8 mouse cellular contexts compared by ENCODE assay signal in the genomic region with DNA sequence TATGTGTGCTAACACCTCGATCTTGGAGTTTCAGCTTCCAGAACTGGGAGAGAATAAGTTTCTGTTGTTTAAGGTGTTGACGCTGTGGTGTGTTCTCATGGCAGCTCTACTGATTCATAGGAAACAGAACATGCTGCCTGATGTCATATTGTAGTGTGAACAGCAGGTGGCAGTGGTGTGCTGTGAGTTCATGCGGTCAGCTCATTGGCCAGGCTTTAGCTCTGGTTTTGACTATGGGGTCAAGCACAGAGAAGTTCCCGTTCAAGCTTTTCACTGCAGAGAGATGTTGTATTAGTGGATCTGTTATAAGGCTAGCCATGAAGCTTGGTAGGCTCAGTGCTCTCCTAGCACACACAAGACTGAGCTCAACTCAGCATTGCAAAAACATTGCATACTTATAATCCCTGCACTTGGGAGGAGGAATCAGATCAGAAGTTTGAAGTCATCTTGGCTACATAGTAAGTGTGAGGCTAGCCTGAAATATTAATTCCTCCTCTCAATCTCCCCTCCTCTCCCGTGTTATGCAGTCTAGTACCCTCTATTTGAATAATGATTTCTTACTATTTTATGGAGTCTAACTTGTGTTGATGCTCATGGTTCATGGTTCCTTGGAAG.
DNase-seq lines count a peak whose midpoint lies in the region; ATAC-seq and TF ChIP-seq lines count a peak whose summit lies in the region.

No protein-coding gene starts in this region.

- no peaks in the 10 kb centered on the region for H3K36me3 ChIP-seq in forebrain, embryonic 11.5 days (ENCODE audit: control insufficient read depth, insufficient read depth, low read length)
- H3K36me3 ChIP-seq in hindbrain, embryonic 15.5 days: no peaks in the 10 kb centered on the region
- H3K36me3 ChIP-seq in thymus, adult 2 months (ENCODE audit: control insufficient read depth, insufficient read depth, low read length): no peaks in the 10 kb centered on the region

- peak; percentile 79 for TF ChIP-seq CTCF in Patski (IDR thresholded peaks at IDR 0.05)
- no peak for TF ChIP-seq CTCF in thymus, adult 2 months (IDR thresholded peaks at IDR 0.05; ENCODE audit: borderline replicate concordance, control insufficient read depth, extremely low read depth, insufficient read depth, low read length, poor library complexity)

- H3K4me3 ChIP-seq in forebrain, embryonic 11.5 days (ENCODE audit: low read depth, low read length): no peak overlapping the region
- no peak overlapping the region for H3K4me3 ChIP-seq in hindbrain, embryonic 15.5 days
- no peak overlapping the region for H3K4me3 ChIP-seq in thymus, adult 2 months (ENCODE audit: control insufficient read depth, insufficient read depth, low read length)

- no peaks in the 10 kb centered on the region for H3K4me1 ChIP-seq in forebrain, embryonic 11.5 days (replicated peaks; ENCODE audit: control insufficient read depth, insufficient read depth, low read length)
- no peaks in the 10 kb centered on the region for H3K4me1 ChIP-seq in hindbrain, embryonic 15.5 days (replicated peaks)
- H3K4me1 ChIP-seq in thymus, adult 2 months (replicated peaks; ENCODE audit: control insufficient read depth, insufficient read depth, low read length): no peaks in the 10 kb centered on the region

- DNase-seq in Patski (ENCODE audit: low read depth, low spot score): peak; percentile 9
- DNase-seq in c-Kit-positive CD71-positive TER-119-negative erythroid progenitor cells, embryonic 14.5 days (ENCODE audit: low read depth): peak; percentile 4
- peak; percentile 82 for DNase-seq in forebrain, embryonic 11.5 days (ENCODE audit: low spot score)
- DNase-seq in layer of hippocampus, postnatal 14 days (ENCODE audit: low spot score in 2 of 2): peak; percentile 35 to 56
- peak; percentile 65 for DNase-seq in lung, postnatal 14 days
- peak; percentile 59 to 79 for DNase-seq in right cerebral cortex, postnatal 10 days (ENCODE audit: low spot score in 2 of 2)
- no peak for DNase-seq in thymus, adult 2 months

- no peak overlapping the region for H3K9ac ChIP-seq in forebrain, embryonic 11.5 days (ENCODE audit: low read length)
- no peak overlapping the region for H3K9ac ChIP-seq in hindbrain, embryonic 15.5 days

- in situ Hi-C loops in Patski (cut with MboI; ENCODE audit: low pct_unique_long_range_greater_than_20kb): loop anchor here (5.0 to 25.0 kb wide), 4 partner anchors 278 to 1920 kb away; no protein-coding TSS in a partner anchor

- POLR2A ChIA-PET in Patski (lab: Charles Lee): no interaction called here

- 28% methylated on average over 5 of the region's 5 CpGs for WGBS in forebrain, embryonic 11.5 days
- WGBS in hindbrain, embryonic 15.5 days: 25% methylated on average over 5 of the region's 5 CpGs
- 18% methylated on average over 5 of the region's 5 CpGs for WGBS in thymus, adult 2 months

- H3K27ac ChIP-seq in forebrain, embryonic 11.5 days (ENCODE audit: low read depth, low read length): no peak overlapping the region
- H3K27ac ChIP-seq in hindbrain, embryonic 15.5 days (replicated peaks): no peak overlapping the region
- no peak overlapping the region for H3K27ac ChIP-seq in thymus, adult 2 months (ENCODE audit: control insufficient read depth, insufficient read depth, low read length)

- peak; percentile 86 for ATAC-seq in Patski
- ATAC-seq in forebrain, embryonic 11.5 days (replicated peaks; ENCODE audit: low FRiP score): peak; percentile 86
- ATAC-seq in hindbrain, embryonic 15.5 days (ENCODE audit: low FRiP score, low read depth): peak; percentile 91

- H3K27me3 ChIP-seq in Patski: peaks cover 11% of the 10 kb centered on the region
- H3K27me3 ChIP-seq in forebrain, embryonic 11.5 days (ENCODE audit: control insufficient read depth, insufficient read depth, low read length): no peaks in the 10 kb centered on the region
- H3K27me3 ChIP-seq in hindbrain, embryonic 15.5 days: no peaks in the 10 kb centered on the region
- no peaks in the 10 kb centered on the region for H3K27me3 ChIP-seq in thymus, adult 2 months (ENCODE audit: control insufficient read depth, insufficient read depth, low read length)

- no peak overlapping the region for H3K4me2 ChIP-seq in forebrain, embryonic 11.5 days (ENCODE audit: low read depth, low read length, severe bottlenecking)
- H3K4me2 ChIP-seq in hindbrain, embryonic 15.5 days: no peak overlapping the region

- CTCF ChIA-PET in Patski (lab: Charles Lee): interaction anchor here (1.1 kb wide), 2 partner anchors 24 to 1148 kb away, joined by 3 read pairs; no protein-coding TSS in a partner anchor

- H3K9me3 ChIP-seq in forebrain, embryonic 11.5 days (ENCODE audit: control insufficient read depth, low read length): no peaks in the 10 kb centered on the region
- H3K9me3 ChIP-seq in hindbrain, embryonic 15.5 days: no peaks in the 10 kb centered on the region

- TF ChIP-seq POLR2A in thymus, adult 2 months (IDR thresholded peaks at IDR 0.05; ENCODE audit: control insufficient read depth, extremely low read depth, insufficient read depth, low read length, poor library complexity): no peak
